Mouse (Mus musculus): ENCODE data around the gene Maml3. TPM values are rescaled to one million over a fixed set of nuclear protein-coding genes. Genes with fewer than 3 reads are reported as not detected.

The Maml3 gene
- polyA plus RNA-seq, 1 experiment, result not detected

GRCm38 (mm10) chr3:51842140-51842539 lies 262.7 kb downstream of the Maml3 start:
- WGBS, result 54% methylated on average over 12 of the region's 12 CpGs
- Histone ChIP-seq H3K27ac (ENCODE audit: insufficient read depth, low read depth, low read length) (no peak overlapping the region), H3K4me1 (ENCODE audit: control insufficient read depth, insufficient read depth, low read length) (peaks cover 10% of the 10 kb centered on the region; the same call in 1 of the 2 replicates), H3K4me3 (ENCODE audit: insufficient read depth, low read depth, low read length) (no peak overlapping the region)
- TF ChIP-seq POLR2A (IDR thresholded peaks at IDR 0.05; ENCODE audit: insufficient read depth, low read depth, low read length), result no peak
- no peak for TF ChIP-seq CTCF (IDR thresholded peaks at IDR 0.05; ENCODE audit: insufficient read depth, low read depth, low read length)

GRCm38 (mm10) chr3:51841598-51841997 lies 263.3 kb downstream of the Maml3 start:
- Histone ChIP-seq H3K4me3 (ENCODE audit: insufficient read depth, low read depth, low read length) (no peak overlapping the region), H3K27ac (ENCODE audit: insufficient read depth, low read depth, low read length) (no peak overlapping the region), H3K4me1 (ENCODE audit: control insufficient read depth, insufficient read depth, low read length) (peaks cover 10% of the 10 kb centered on the region; the same call in 1 of the 2 replicates)
- 72% methylated on average over 12 of the region's 12 CpGs for WGBS
- TF ChIP-seq CTCF (IDR thresholded peaks at IDR 0.05; ENCODE audit: insufficient read depth, low read depth, low read length), result no peak
- no peak for TF ChIP-seq POLR2A (IDR thresholded peaks at IDR 0.05; ENCODE audit: insufficient read depth, low read depth, low read length)

- WGBS, result 79% methylated on average over 6 of the region's 6 CpGs
- TF ChIP-seq POLR2A (IDR thresholded peaks at IDR 0.05; ENCODE audit: insufficient read depth, low read depth, low read length), result no peak
- TF ChIP-seq CTCF (IDR thresholded peaks at IDR 0.05; ENCODE audit: insufficient read depth, low read depth, low read length), result no peak
- no peak overlapping the region for H3K27ac ChIP-seq (ENCODE audit: insufficient read depth, low read depth, low read length)
- peaks cover 10% of the 10 kb centered on the region; the same call in 1 of the 2 replicates for H3K4me1 ChIP-seq (ENCODE audit: control insufficient read depth, insufficient read depth, low read length)
- no peak overlapping the region for H3K4me3 ChIP-seq (ENCODE audit: insufficient read depth, low read depth, low read length)
Measured at GRCm38 (mm10) chr3:51841177-51841576, 263.7 kb downstream of the Maml3 start.

- peaks cover 10% of the 10 kb centered on the region; the same call in 1 of the 2 replicates for H3K4me1 ChIP-seq (ENCODE audit: control insufficient read depth, insufficient read depth, low read length)
- H3K27ac ChIP-seq (ENCODE audit: insufficient read depth, low read depth, low read length), result no peak overlapping the region
- TF ChIP-seq CTCF (IDR thresholded peaks at IDR 0.05; ENCODE audit: insufficient read depth, low read depth, low read length) (no peak), POLR2A (IDR thresholded peaks at IDR 0.05; ENCODE audit: insufficient read depth, low read depth, low read length) (no peak)
- 93% methylated on average over 13 of the region's 13 CpGs for WGBS
- H3K4me3 ChIP-seq (ENCODE audit: insufficient read depth, low read depth, low read length), result no peak overlapping the region
Measured at GRCm38 (mm10) chr3:51840095-51840805, 264.6 kb downstream of the Maml3 start.

- TF ChIP-seq POLR2A (IDR thresholded peaks at IDR 0.05; ENCODE audit: insufficient read depth, low read depth, low read length) (no peak), CTCF (IDR thresholded peaks at IDR 0.05; ENCODE audit: insufficient read depth, low read depth, low read length) (no peak)
- Histone ChIP-seq H3K4me3 (ENCODE audit: insufficient read depth, low read depth, low read length) (no peak overlapping the region), H3K4me1 (ENCODE audit: control insufficient read depth, insufficient read depth, low read length) (peaks cover 10% of the 10 kb centered on the region; the same call in 1 of the 2 replicates), H3K27ac (ENCODE audit: insufficient read depth, low read depth, low read length) (no peak overlapping the region)
- WGBS, result 74% methylated on average over 5 of the region's 5 CpGs
Measured at GRCm38 (mm10) chr3:51839353-51839715, 265.5 kb downstream of the Maml3 start.

GRCm38 (mm10) chr3:51838696-51839352 lies 266.1 kb downstream of the Maml3 start:
- H3K27ac ChIP-seq (ENCODE audit: insufficient read depth, low read depth, low read length), result no peak overlapping the region
- 83% methylated on average over 5 of the region's 5 CpGs for WGBS
- no peak for TF ChIP-seq CTCF (IDR thresholded peaks at IDR 0.05; ENCODE audit: insufficient read depth, low read depth, low read length)
- no peak for TF ChIP-seq POLR2A (IDR thresholded peaks at IDR 0.05; ENCODE audit: insufficient read depth, low read depth, low read length)
- no peak overlapping the region for H3K4me3 ChIP-seq (ENCODE audit: insufficient read depth, low read depth, low read length)
- peaks cover 10% of the 10 kb centered on the region; the same call in 1 of the 2 replicates for H3K4me1 ChIP-seq (ENCODE audit: control insufficient read depth, insufficient read depth, low read length)

- TF ChIP-seq CTCF (IDR thresholded peaks at IDR 0.05; ENCODE audit: insufficient read depth, low read depth, low read length) (no peak), POLR2A (IDR thresholded peaks at IDR 0.05; ENCODE audit: insufficient read depth, low read depth, low read length) (no peak)
- H3K4me1 ChIP-seq (ENCODE audit: control insufficient read depth, insufficient read depth, low read length), result peaks cover 5% of the 10 kb centered on the region; the same call in 1 of the 2 replicates
- H3K4me3 ChIP-seq (ENCODE audit: insufficient read depth, low read depth, low read length), result no peak overlapping the region
- 49% methylated on average over 15 of the region's 15 CpGs for WGBS
- H3K27ac ChIP-seq (ENCODE audit: insufficient read depth, low read depth, low read length), result no peak overlapping the region
Measured at GRCm38 (mm10) chr3:51832985-51833384, 271.9 kb downstream of the Maml3 start.

- Histone ChIP-seq H3K4me1 (ENCODE audit: control insufficient read depth, insufficient read depth, low read length) (peaks cover 5% of the 10 kb centered on the region; the same call in 1 of the 2 replicates), H3K27ac (ENCODE audit: insufficient read depth, low read depth, low read length) (no peak overlapping the region), H3K4me3 (ENCODE audit: insufficient read depth, low read depth, low read length) (no peak overlapping the region)
- TF ChIP-seq POLR2A (IDR thresholded peaks at IDR 0.05; ENCODE audit: insufficient read depth, low read depth, low read length) (no peak), CTCF (IDR thresholded peaks at IDR 0.05; ENCODE audit: insufficient read depth, low read depth, low read length) (no peak)
- 84% methylated on average over 9 of the region's 9 CpGs for WGBS
Measured at GRCm38 (mm10) chr3:51830821-51831429, 274.0 kb downstream of the Maml3 start.

GRCm38 (mm10) chr3:51825530-51825929 lies 279.3 kb downstream of the Maml3 start:
- no peak overlapping the region for H3K27ac ChIP-seq (ENCODE audit: insufficient read depth, low read depth, low read length)
- TF ChIP-seq POLR2A (IDR thresholded peaks at IDR 0.05; ENCODE audit: insufficient read depth, low read depth, low read length) (no peak), CTCF (IDR thresholded peaks at IDR 0.05; ENCODE audit: insufficient read depth, low read depth, low read length) (no peak)
- no peak overlapping the region for H3K4me3 ChIP-seq (ENCODE audit: insufficient read depth, low read depth, low read length)
- WGBS, result 77% methylated on average over 10 of the region's 10 CpGs
- no peaks in the 10 kb centered on the region for H3K4me1 ChIP-seq (ENCODE audit: control insufficient read depth, insufficient read depth, low read length)

All from olfactory bulb, adult 2 months (tissue).